Mouse (Mus musculus) layer of hippocampus, adult 11-12 months (tissue): Measurements from ENCODE around the gene Gm5431.
A peak's percentile ranks its signal among the peaks of the same experiment; 100 is the strongest.
"Not testable (repeated sequence)": the region's sequence is repeated elsewhere in the genome, so short reads cannot be mapped to it uniquely, and the experiment has no call there.

Experiments used
- DNase-seq: peaks from one replicate; pipeline ENCODE4 v3.0.0; 2022; ENCODE audit warnings: low spot score

Gene Gm5431

GRCm38 (mm10) chr11:48871201-48871772 lies 30.7 kb downstream of the Gm5431 start, which contains the start of gene Irgm1:
Gene Irgm1 (minus strand): TSS chr11:48871683.
- peak; percentile 50 for DNase-seq

GRCm38 (mm10) chr11:48870781-48871180 lies 31.2 kb downstream of the Gm5431 start:
- no peak for DNase-seq

GRCm38 (mm10) chr11:48869380-48870110 lies 32.5 kb downstream of the Gm5431 start:
- DNase-seq, result no peak

GRCm38 (mm10) chr11:48866481-48866880 lies 35.5 kb downstream of the Gm5431 start:
- DNase-seq, result no peak

GRCm38 (mm10) chr11:48863808-48864207 lies 38.2 kb downstream of the Gm5431 start:
- DNase-seq, result no peak

- DNase-seq, result no peak
These were observed 39.2 kb downstream of the Gm5431 start for GRCm38 (mm10) chr11:48862784-48863319.

GRCm38 (mm10) chr11:48859014-48859413 lies 43.0 kb downstream of the Gm5431 start:
- peak; percentile 80 for DNase-seq

GRCm38 (mm10) chr11:48853474-48854180 lies 48.4 kb downstream of the Gm5431 start:
- peak; percentile 93 for DNase-seq

GRCm38 (mm10) chr11:48852624-48853473 lies 49.2 kb downstream of the Gm5431 start:
- DNase-seq, result no peak

- no peak for DNase-seq
These were observed 49.8 kb downstream of the Gm5431 start for GRCm38 (mm10) chr11:48852190-48852589.

- no peak for DNase-seq
These were observed 50.6 kb downstream of the Gm5431 start for GRCm38 (mm10) chr11:48851270-48851995.

- no peak for DNase-seq
These were observed 51.8 kb downstream of the Gm5431 start for GRCm38 (mm10) chr11:48850240-48850639.

GRCm38 (mm10) chr11:48846881-48847280 lies 55.1 kb downstream of the Gm5431 start:
- no peak for DNase-seq

- DNase-seq, result not testable (repeated sequence)
These were observed 55.7 kb downstream of the Gm5431 start for GRCm38 (mm10) chr11:48846362-48846761.

GRCm38 (mm10) chr11:48845244-48845815 lies 56.7 kb downstream of the Gm5431 start:
- no peak for DNase-seq

- DNase-seq, result no peak
These were observed 57.7 kb downstream of the Gm5431 start for GRCm38 (mm10) chr11:48844309-48844708.

GRCm38 (mm10) chr11:48843202-48843601 lies 58.8 kb downstream of the Gm5431 start:
- DNase-seq, result no peak

- DNase-seq, result no peak
These were observed 59.6 kb downstream of the Gm5431 start for GRCm38 (mm10) chr11:48842378-48842792.

- DNase-seq, result no peak
These were observed 60.8 kb downstream of the Gm5431 start for GRCm38 (mm10) chr11:48841213-48841612.

- no peak for DNase-seq
These were observed 61.2 kb downstream of the Gm5431 start for GRCm38 (mm10) chr11:48840805-48841204.
